Mouse (Mus musculus) intestine, embryonic 16.5 days (tissue): ENCODE measurements around the gene Gm5129. TPM values are rescaled to one million over a fixed set of nuclear protein-coding genes. Genes with fewer than 3 reads are reported as not detected.

Experiments used
- ATAC-seq: fragments of 200-750 bp; cut with Nextera tagmentation; 2 replicates; pipeline ENCODE4 v1.8.0; 2017; ENCODE audit warnings: moderate TSS enrichment, moderate library complexity
- H3K27ac ChIP-seq: fragments of 300-500 bp; sonication (generic); 2 replicates; pipeline ENCODE4 v1.5.1; 2014; ENCODE audit warnings: mild to moderate bottlenecking, low read length
- H3K27me3 ChIP-seq: fragments of 300-500 bp; sonication (generic); replicated peaks from 2 replicates; pipeline ENCODE4 v1.6.1; 2014; ENCODE audit warnings: low read length, control low read depth, mixed read lengths; ENCODE audit not compliant: control insufficient read depth, insufficient read depth
- H3K36me3 ChIP-seq: fragments of 300-500 bp; sonication (generic); 2 replicates; pipeline ENCODE4 v1.6.1; 2014; ENCODE audit warnings: low read length, control low read depth; ENCODE audit not compliant: control insufficient read depth, insufficient read depth
- H3K4me1 ChIP-seq: fragments of 300-500 bp; sonication (generic); 2 replicates; pipeline ENCODE4 v1.6.1; 2014; ENCODE audit warnings: low read length, control low read depth, mixed read lengths; ENCODE audit not compliant: control insufficient read depth, insufficient read depth
- H3K4me2 ChIP-seq: fragments of 300-500 bp; sonication (generic); 2 replicates; pipeline ENCODE4 v1.6.1; 2014; ENCODE audit warnings: low read depth, low read length, control low read depth
- H3K4me3 ChIP-seq: fragments of 300-500 bp; sonication (generic); 2 replicates; pipeline ENCODE4 v1.5.1; 2014; ENCODE audit warnings: mild to moderate bottlenecking, low read length
- H3K9ac ChIP-seq: fragments of 300-500 bp; sonication (generic); 2 replicates; pipeline ENCODE4 v1.6.1; 2014; ENCODE audit warnings: low read depth, low read length
- H3K9me3 ChIP-seq: fragments of 300-500 bp; sonication (generic); 2 replicates; pipeline ENCODE4 v1.6.1; 2016; ENCODE audit warnings: low read length, control low read depth; ENCODE audit not compliant: control insufficient read depth
- WGBS: fragments of 180-500 bp; shearing (Covaris S2); extraction: QIAGEN DNeasy Blood & Tissue Kit; methylation state at CpG from one replicate; pipeline ENCODE4 v1.1.7; 2014; 5-methylcytosine and 5-hydroxymethylcytosine counted together
- polyA plus RNA-seq: library from polyadenylated mRNA; unstranded; fragments of >200 nt; fragmentation: Nextera tagmentation; extraction: Ambion mirVana; gene quantifications from 2 replicates; pipeline ENCODE4 v1.2.1, GENCODE M21; 2015

The Gm5129 gene
- polyA plus RNA-seq, 1 experiment from 2014 or later, result not detected

- no peaks in the 10 kb centered on the region for H3K27me3 ChIP-seq
- 79% methylated on average over 1 of the region's 1 CpGs for WGBS
- H3K9ac ChIP-seq, result no peak overlapping the region
- no peaks in the 10 kb centered on the region for H3K4me1 ChIP-seq
- no peak overlapping the region for H3K4me3 ChIP-seq
- no peak overlapping the region for H3K27ac ChIP-seq
- H3K36me3 ChIP-seq, result 0 out of 2 replicates have a peak, but pooled peaks cover 6% of the 10 kb centered on the region
- H3K9me3 ChIP-seq, result no peaks in the 10 kb centered on the region
- ATAC-seq, result no peak
- H3K4me2 ChIP-seq, result no peak overlapping the region
These were observed 35.2 kb upstream of the Gm5129 start for GRCm38 (mm10) chr5:29770935-29771334.

- no peaks in the 10 kb centered on the region for H3K27me3 ChIP-seq
- peaks cover 2% of the 10 kb centered on the region; the same call in 1 of the 2 replicates for H3K36me3 ChIP-seq
- no peaks in the 10 kb centered on the region for H3K4me1 ChIP-seq
- no peaks in the 10 kb centered on the region for H3K9me3 ChIP-seq
- 82% methylated on average over 5 of the region's 5 CpGs for WGBS
- H3K4me2 ChIP-seq, result no peak overlapping the region
- H3K9ac ChIP-seq, result no peak overlapping the region
- no peak overlapping the region for H3K4me3 ChIP-seq
- H3K27ac ChIP-seq, result no peak overlapping the region
- no peak for ATAC-seq
These were observed 23.6 kb upstream of the Gm5129 start for GRCm38 (mm10) chr5:29759318-29759717.

GRCm38 (mm10) chr5:29752894-29753293 is 17.2 kb upstream of the Gm5129 start:
- peaks cover 5% of the 10 kb centered on the region for H3K36me3 ChIP-seq

DNA sequence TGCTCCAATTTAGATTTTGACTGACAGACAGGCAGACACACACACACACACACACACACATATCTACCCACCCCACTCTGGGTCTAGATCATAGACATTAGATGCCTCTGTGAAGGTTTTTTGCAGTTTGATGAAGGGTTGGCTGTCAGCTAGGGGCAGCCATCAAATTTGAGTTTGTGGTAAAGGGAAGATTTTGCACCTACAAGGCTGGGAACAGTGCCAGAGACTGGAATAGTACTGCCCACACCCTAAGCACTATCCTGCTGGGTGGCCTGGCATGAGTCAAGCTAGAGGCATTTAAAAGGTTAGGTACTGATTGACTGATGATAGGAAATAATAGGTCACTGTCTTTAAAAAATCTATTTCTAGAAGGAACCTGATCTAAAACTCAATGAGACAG is 15.6 kb upstream of the Gm5129 start:
- Histone ChIP-seq H3K4me1 (no peaks in the 10 kb centered on the region), H3K27me3 (no peaks in the 10 kb centered on the region), H3K27ac (no peak overlapping the region), H3K4me2 (no peak overlapping the region), H3K9me3 (no peaks in the 10 kb centered on the region), H3K4me3 (no peak overlapping the region), H3K9ac (no peak overlapping the region), H3K36me3 (peaks cover 5% of the 10 kb centered on the region)
- no peak for ATAC-seq

More at GRCm38 (mm10) chr5:29752894-29753293, 17.2 kb upstream of the Gm5129 start:
- H3K9me3 ChIP-seq, result no peaks in the 10 kb centered on the region
- ATAC-seq, result no peak
- H3K4me1 ChIP-seq, result no peaks in the 10 kb centered on the region
- no peak overlapping the region for H3K4me2 ChIP-seq
- H3K9ac ChIP-seq, result no peak overlapping the region
- no peaks in the 10 kb centered on the region for H3K27me3 ChIP-seq
- H3K4me3 ChIP-seq, result no peak overlapping the region
- H3K27ac ChIP-seq, result no peak overlapping the region

- Histone ChIP-seq H3K27ac (no peak overlapping the region), H3K4me1 (no peaks in the 10 kb centered on the region), H3K4me3 (no peak overlapping the region), H3K27me3 (no peaks in the 10 kb centered on the region), H3K4me2 (no peak overlapping the region), H3K9me3 (no peaks in the 10 kb centered on the region), H3K9ac (no peak overlapping the region), H3K36me3 (peaks cover 3% of the 10 kb centered on the region)
- no peak for ATAC-seq
- WGBS, result 95% methylated on average over 2 of the region's 2 CpGs
These were observed 11.9 kb upstream of the Gm5129 start for GRCm38 (mm10) chr5:29747661-29748060.

DNA sequence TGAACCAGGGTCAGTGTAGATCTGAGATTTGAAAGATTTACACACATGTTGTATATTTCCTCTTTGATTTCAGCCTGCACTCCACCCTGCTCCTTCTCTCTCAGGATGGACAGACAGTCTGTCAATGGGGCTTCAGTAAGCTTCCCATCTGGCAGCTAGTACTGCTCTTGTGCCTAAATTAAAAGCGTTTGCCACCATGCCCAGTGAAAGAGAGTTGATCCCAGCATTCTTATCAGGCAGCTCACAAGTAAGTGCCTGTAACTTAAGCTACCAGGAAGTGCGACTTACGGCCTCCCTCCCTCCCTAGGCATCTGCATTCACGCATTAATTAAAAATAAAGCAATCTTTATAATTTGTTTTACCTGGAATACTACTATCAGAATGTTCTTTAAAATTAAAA is 5.4 kb upstream of the Gm5129 start:
- no peak overlapping the region for H3K4me3 ChIP-seq
- no peak for ATAC-seq
- no peak overlapping the region for H3K4me2 ChIP-seq
- H3K4me1 ChIP-seq, result peaks cover 13% of the 10 kb centered on the region
- H3K27ac ChIP-seq, result no peak overlapping the region
- H3K9ac ChIP-seq, result no peak overlapping the region
- 76% methylated on average over 4 of the region's 4 CpGs for WGBS
- no peaks in the 10 kb centered on the region for H3K27me3 ChIP-seq
- no peaks in the 10 kb centered on the region for H3K9me3 ChIP-seq
- no peaks in the 10 kb centered on the region for H3K36me3 ChIP-seq

DNA sequence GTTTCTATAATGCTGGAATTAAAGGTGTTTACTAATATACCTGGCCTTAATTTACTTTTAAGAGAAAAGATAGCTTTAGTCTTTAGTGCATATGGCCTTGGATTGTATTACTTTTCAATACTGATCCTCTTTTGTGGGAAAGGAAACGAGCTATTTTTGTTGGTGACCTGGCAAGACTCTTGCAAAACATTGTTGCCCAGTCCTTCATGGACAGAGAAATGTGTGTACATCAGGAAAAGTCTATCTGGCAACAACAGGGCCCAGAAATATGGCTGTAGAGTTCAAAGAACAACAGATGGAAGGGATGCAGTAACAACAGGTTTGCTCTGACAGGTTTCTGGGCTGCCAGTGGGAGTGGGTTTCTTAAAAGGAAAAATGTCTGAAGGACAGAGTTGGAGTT is 4.9 kb upstream of the Gm5129 start:
- no peak overlapping the region for H3K27ac ChIP-seq
- no peak overlapping the region for H3K9ac ChIP-seq
- no peak overlapping the region for H3K4me3 ChIP-seq
- H3K27me3 ChIP-seq, result no peaks in the 10 kb centered on the region
- H3K4me1 ChIP-seq, result peaks cover 13% of the 10 kb centered on the region
- 69% methylated on average over 1 of the region's 1 CpGs for WGBS
- no peaks in the 10 kb centered on the region for H3K36me3 ChIP-seq
- no peak for ATAC-seq
- no peaks in the 10 kb centered on the region for H3K9me3 ChIP-seq
- no peak overlapping the region for H3K4me2 ChIP-seq

GRCm38 (mm10) chr5:29738076-29738475 is 2.3 kb upstream of the Gm5129 start:
- no peaks in the 10 kb centered on the region for H3K27me3 ChIP-seq
- H3K4me1 ChIP-seq, result peaks cover 13% of the 10 kb centered on the region
- no peak overlapping the region for H3K4me2 ChIP-seq
- no peaks in the 10 kb centered on the region for H3K9me3 ChIP-seq
- H3K9ac ChIP-seq, result no peak overlapping the region
- no peak overlapping the region for H3K27ac ChIP-seq
- 79% methylated on average over 4 of the region's 4 CpGs for WGBS
- H3K36me3 ChIP-seq, result no peaks in the 10 kb centered on the region
- H3K4me3 ChIP-seq, result no peak overlapping the region
- ATAC-seq, result no peak

GRCm38 (mm10) chr5:29737471-29737870 is 1.7 kb upstream of the Gm5129 start:
- peaks cover 13% of the 10 kb centered on the region for H3K4me1 ChIP-seq
- H3K9me3 ChIP-seq, result no peaks in the 10 kb centered on the region
- no peak overlapping the region for H3K9ac ChIP-seq
- no peaks in the 10 kb centered on the region for H3K27me3 ChIP-seq
- H3K4me2 ChIP-seq, result peak overlapping the region; percentile 62; the same call in 1 of the 2 replicates
- H3K27ac ChIP-seq, result no peak overlapping the region
- H3K36me3 ChIP-seq, result no peaks in the 10 kb centered on the region
- ATAC-seq, result no peak
- peak overlapping the region; percentile 95; the same call in 1 of the 2 replicates for H3K4me3 ChIP-seq
- WGBS, result 95% methylated on average over 5 of the region's 5 CpGs

GRCm38 (mm10) chr5:29736942-29737341 is 1.2 kb upstream of the Gm5129 start:
- Histone ChIP-seq H3K9me3 (no peaks in the 10 kb centered on the region), H3K4me1 (peaks cover 13% of the 10 kb centered on the region), H3K9ac (peak overlapping the region; percentile 96), H3K36me3 (no peaks in the 10 kb centered on the region), H3K4me3 (peak overlapping the region; percentile 95), H3K27ac (no peak overlapping the region), H3K27me3 (no peaks in the 10 kb centered on the region), H3K4me2 (peak overlapping the region; percentile 62)
- ATAC-seq, result no peak
- WGBS, result 48% methylated on average over 9 of the region's 9 CpGs
